Mouse (Mus musculus) cerebellum, adult 8-10 months (tissue): ENCODE data around the gene Nyap2.
A peak's percentile ranks its signal among the peaks of the same experiment; 100 is the strongest.

Source experiments
- DNase-seq: peaks from one replicate; pipeline ENCODE4 v3.0.0; 2022

Nyap2 gene

DNA sequence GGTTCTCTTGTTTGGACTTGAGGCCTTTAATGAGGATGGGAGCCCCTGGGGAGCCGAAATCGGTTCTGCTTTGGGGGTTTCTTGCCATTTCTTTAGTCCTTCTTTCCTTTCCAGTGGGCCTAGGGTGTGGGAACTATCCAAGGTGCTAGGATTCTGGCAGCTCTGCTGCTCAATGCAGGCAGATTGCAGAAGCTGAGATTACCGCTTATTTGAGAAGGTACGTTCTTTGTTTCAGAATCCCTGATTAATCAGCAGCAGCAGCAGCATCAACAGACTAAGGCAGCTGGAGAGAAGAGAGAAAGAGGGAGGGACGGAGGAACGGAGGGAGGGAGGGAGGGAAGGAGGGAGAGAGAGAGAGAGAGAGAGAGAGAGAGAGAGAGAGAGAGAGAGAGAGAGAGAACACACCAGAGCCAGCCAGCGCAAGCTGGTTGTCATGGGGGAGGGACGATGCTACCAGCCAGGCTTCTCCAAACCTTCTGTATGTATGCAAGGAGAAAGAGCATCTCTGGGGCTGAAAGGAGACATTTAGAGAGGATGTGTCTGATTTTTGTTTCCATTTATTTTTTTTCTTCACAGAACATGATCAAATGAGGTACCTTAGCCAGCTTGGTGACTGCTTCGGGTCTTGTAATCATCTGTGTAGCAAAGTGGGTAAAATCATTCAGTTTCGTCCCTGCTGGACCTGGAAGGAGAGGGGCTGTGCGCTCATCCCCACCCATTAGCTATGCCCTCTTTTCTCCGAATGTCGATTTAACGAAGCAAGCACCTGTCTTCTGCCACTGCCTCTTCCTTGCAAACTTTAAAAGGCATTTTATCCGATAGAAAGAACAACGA is at the start of gene Nyap2:
TSS of gene Nyap2 (plus strand) at position 120 of the 834 bp plus-strand sequence.
- peak; percentile 75 for DNase-seq

DNA sequence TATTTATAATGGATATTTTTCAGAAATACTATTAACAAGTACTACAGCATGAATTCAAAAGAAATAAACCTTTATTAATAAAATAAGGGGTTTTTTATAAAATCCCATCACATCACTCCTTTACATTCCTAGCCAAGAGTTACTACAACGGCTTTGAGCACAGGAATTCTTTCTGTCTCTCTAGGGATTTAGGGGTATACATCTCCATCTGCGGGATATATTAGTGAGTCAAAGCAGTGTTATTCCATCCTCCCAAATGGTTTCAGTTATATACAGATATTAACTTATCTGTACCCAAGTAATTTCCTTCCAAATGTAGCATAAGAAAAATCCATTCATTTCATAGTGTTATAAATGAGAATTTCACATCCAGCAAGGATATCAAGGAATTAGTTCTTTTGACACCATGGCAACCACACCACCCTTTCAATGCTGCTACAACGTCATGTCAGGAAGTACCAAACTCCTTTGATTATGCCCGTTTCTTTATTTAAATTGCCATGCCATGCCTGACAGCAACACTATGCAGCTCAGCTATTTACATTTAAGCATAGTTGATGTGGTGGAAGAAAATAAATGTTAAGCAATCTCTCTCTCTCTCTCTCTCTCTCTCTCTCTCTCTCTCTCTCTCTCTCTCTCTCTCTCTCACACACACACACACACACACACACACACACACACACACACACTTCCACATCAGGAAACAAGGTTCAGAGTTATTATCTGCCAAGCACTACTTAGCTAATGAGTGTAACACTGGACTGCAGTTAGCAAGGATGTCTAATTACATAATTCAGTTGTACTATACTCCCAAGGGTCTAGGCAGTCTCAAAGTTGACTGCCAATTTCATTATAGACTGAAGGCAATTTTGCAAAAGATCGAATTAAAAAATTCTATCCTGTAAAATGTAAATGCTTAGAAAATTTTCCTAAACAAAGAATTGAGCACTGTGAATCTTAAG is 33.6 kb upstream of the Nyap2 start:
- no peak for DNase-seq

DNA sequence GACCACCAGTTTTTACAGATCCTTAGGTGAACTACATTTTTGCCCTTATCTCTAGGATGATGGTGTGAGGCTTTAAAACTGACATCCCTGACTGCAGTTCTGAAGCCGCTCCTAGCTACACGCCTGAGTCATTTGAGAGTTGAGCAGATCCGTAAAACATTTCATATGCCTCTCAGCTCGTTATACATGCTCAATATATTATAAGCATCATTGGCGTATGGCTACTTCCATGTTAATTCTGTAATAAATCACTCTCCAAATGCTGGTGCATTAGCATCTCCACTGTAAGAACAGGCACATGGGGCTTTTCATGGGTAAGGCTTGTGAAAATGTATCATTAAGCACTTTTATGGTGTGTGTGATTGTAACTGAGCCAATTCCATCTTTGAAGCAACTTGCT is 18.4 kb upstream of the Nyap2 start:
- no peak for DNase-seq

DNA sequence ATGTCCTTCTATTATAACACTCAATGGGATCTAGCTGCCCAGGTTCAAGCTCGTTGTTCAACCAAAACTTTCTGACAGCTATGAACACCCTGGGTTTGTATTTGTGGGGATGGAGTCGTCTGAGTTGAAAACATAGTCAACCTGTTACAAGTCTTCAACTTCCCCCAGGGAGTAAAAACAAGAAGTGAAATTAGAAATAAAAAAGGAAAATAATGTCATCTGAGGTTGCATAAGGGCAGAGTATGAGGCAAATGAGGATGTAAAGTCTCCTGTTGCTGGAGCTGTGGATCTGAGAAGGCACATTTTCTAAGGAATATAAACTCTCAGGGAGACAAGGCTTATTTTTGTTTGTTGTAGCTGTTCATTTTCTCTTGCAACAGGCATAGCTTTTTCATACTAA is 17.9 kb upstream of the Nyap2 start:
- no peak for DNase-seq

DNA sequence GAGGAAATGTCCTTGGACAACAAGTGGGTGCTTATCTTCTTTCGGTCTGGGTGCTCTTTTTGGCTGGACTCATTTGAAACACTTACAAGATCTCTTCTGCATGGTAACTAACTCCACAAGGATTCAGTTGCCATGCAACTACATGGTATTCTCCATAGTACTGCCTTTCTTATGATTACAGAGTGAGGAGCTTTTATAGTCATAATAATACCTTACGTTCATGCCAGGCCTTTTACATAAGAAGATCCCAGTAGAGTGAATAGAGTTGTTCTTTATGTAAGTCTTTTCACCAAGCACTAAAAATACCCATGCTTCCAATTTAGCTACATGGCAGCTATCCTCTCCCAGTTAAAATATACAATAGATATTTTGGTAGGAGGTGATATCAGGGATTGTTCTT is 13.9 kb upstream of the Nyap2 start:
- DNase-seq, result no peak

DNA sequence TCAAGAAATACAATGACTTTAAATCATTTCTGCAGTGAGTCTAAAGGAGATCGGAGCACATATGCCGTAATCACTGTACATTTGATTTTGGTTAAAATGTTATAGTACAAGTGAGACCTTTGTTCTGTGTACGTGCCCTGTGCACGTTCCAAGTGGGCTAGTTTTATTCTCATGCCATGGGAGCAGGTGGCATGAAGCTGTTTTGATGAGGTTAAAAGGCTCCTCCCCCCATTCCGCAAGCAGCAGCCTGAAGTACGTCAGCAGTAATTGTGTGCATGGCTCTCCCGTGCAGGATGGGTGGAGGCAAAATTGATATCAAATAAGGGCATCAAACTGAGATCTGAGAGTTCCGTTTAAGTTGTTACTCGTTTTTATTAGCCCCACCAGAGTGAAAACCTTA is 491 bp upstream of the Nyap2 start:
- peak; percentile 64 for DNase-seq

DNA sequence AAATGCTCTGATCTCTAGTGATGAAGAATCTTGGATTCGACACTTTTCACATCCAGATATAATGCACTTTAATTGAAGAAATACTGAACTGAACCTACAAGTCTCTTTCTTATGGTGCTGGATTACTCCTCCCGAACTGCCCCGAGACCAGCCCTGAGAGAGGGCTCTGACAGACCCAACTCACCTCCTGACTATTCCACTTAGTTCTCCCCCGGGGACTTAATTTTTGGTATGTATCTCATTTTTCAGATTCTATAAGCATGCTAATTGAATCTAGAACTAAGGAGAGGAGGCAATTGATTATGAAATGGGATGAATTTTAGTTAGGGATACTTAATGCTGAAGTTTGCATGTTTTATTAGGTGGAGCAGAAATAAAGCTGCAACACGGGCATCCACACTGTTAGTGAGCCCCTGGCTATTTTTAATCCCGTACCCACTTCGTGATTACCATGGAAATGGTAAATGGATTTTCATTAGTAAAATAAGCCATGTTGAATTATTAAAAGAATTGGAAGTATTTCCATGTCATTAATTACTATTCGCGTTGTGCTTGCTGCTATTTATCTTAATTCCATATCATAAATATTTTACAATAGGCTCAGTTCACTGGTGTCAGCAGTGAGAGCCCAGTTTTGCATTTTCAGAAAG is 1.0 kb downstream of the Nyap2 start:
- no peak for DNase-seq

DNA sequence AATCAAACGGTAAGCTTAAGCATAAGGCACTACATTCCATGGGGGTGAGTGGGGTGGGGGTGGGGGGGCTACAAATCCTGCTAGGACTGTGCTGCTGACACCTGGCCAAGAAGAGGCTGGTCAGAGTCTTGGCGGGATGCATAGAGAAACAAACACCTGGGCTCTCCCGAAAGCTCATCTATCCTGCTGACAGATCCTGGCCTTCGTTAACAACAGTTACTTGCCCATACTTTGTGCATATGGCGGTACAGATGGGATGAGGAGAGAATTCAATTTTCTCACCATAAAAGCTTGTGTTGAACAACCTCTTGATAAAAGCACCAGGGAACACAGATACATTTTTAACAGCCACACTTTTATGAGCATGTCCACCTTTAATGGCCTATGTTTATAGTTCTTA is 10.7 kb downstream of the Nyap2 start:
- DNase-seq, result no peak

DNA sequence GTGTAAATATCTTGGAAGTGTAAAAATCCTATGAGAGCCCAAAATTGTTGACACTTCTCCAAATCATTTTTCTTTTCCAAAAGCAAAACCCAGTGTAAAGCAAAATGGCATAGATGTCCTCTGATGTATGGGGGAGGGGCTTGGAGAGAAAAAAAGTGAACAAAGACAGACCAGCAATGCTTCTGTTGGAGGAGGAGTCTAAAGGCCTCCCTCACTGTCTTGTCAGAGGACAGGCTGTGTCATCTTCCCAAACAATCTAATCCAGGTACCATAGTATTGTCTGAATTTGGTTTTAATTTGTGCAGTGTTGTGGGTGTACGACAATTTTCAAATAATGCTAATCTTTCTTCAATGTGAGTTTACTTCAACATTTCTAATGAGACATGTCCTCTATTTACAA is 13.7 kb downstream of the Nyap2 start:
- no peak for DNase-seq

DNA sequence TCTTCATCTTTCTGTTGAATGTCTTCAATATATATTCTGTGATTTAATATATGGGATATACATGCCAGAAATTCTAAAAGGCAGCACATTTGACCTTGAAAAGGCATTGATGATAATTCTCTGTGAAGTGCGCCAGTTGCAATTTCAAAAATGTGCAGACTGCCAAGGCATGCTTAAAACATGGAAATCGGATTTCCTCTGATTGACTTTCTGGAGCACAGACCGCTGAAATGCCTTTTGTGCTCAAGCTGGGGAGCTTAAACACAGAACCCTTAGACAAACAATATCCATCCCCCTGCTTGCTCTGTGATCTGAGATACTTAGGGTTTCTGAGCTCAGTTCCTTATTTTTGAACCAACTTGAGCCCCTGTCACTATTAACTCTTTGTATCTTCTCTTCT is 14.2 kb downstream of the Nyap2 start:
- no peak for DNase-seq

DNA sequence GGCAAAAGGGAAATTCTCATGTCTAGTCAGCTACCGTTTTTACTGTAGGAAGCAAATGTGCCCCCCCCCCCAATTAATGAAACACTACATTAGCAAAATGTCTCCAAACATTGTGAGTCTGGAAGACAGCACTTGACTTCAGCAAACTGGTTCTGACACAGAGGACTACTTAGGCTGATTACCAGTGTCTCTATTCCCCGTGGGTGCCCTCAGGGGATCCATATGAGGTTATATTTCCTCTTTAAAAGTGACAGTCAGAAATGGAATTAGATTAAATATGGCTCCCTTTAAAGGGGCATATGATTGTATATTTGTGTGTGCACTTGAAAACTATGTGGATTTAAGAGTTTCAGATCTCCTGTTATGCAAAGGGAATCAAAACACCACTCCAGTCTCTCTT is 15.3 kb downstream of the Nyap2 start:
- DNase-seq, result no peak

DNA sequence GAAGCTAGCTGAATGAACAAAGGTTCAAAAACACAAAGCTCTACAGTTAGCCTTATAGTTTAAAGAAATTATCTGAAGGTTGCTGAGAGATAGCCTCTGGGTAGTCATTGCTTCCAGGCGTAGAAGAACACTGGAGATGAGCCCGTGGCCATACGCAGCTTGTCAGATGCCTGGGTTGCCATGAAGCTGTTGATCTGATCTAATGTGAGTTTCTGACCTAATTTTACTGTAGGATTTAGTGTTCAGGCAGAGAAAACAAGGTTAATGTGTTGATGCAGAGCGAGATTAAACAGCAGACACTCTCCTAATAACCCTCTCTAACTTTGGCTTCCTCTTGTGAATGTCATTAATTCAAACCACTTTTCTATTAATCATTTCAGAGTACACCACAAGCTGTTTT is 16.1 kb downstream of the Nyap2 start:
- DNase-seq, result no peak

DNA sequence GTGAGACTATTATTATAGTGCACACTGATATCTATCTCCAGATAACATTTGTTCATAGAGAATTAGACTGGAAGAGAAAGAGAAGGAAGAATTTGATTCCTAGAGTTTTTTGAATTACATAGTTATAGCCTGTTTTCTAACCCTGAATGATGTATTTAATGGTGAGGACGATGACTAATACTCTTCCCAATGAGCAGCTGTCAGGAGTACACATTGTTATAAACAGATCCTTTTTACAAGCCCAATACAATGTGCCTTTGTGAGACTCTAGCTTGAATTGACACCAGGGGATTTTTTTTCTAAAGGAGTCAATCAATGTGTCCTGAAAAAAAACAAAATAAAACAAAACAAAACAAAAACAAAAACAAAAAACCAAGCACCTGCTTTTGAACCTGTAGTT is 22.2 kb downstream of the Nyap2 start:
- no peak for DNase-seq

DNA sequence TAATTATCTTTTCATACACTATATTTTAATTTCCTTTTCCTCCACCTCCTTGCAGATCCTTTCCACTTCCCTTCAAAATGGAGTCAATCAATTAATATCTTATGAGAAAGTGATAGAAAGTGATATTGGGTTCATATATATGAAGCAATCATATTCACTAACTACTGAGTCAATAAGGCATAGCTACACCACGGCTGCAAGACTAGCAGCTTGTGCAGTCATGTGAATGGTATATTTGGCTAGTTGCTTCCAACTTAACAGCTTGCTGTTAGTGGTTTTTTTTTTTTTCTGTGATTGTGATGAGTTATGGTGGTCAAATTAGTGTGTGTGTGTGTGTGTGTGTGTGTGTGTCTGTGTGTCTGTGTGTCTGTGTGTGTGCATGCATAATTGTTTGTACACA is 25.0 kb downstream of the Nyap2 start:
- DNase-seq, result no peak

DNA sequence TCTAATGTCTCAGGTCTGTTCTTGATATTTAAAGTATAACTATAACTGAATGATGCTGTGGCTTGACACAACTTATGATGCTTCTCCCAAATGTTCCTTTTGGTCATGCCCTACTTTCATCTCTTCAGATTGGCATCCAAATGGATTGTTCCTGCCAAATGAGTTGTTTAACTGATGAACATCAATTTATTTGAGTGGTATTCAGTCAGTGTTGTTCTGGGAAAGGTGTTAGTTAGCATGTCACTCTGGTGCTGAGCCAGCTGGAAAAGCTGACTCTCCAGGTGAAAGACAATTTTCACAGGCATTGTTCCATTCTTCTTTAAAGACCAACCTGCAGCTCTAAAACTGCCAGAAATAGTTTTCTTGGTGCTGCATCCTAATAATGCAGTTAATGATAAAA is 43.0 kb downstream of the Nyap2 start:
- DNase-seq, result peak; percentile 39

DNA sequence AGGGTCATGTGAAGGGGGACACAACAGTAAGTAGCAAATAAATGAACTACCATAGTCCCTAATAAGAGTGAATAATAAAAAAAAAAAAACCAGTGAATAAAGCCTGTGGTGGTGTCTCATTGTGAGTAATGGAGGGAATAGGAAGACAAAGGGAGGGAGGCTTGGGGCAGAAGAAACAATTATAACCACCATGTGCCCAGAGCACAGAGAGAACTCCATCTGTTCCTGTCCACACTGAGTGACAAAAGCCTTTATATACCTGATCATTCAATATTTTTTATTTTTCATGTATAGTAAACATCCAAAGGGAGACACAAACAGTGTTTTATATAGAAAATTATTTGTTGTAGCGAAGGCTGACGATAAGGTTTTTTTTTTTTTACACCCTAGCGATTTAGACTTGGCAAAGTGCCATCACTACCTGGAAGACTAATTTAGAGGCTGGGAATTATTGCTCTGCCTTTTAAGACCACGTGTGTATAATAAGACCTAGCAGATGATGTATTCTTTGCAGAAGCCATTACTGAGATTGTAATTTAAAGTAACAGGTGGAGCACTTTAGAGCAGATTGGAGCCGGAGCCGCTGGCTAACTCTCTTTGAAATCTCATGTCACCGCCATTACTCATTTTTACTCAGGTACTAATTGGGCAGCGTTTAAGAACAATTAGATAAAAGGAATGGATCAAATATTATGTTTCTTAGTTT is 55.4 kb downstream of the Nyap2 start:
- peak; percentile 23 for DNase-seq

DNA sequence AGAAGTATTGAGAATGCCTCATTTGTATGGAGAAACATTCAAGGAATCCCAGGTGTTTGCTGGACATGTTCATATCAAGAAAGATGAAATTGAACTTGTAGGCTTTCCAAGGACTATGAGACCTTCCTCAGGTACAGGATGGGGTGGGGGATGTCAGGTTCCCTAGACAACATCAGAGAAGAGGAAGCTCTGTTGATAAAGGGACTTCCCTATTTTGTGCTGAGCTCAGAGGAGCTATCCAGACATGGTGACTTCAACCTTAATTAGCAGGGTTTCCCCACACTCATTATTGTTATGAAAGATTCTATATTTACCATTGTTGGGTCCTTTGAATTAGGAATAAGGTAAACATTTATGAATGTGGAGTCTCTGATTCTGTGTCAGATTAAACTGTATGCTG is 67.1 kb downstream of the Nyap2 start:
- DNase-seq, result no peak

DNA sequence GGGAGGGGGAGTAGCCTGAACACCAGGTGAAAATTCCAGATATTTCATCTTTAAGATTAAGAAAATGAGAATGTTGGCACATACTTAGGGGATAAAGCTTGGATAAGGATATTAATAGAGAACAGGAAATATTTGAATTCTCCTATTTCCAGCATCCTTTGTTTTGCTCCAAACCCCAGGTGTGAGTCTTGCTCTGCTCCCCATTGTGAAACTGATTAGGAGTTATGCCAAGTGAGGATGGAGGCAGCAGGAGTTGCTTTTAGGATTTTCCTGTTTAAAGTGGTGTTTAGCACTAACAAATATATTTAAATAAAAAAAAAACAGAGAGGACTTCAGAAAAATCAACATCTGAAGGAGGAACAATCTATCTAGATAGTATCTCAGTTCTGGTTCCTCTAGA is 68.8 kb downstream of the Nyap2 start:
- DNase-seq, result no peak

DNA sequence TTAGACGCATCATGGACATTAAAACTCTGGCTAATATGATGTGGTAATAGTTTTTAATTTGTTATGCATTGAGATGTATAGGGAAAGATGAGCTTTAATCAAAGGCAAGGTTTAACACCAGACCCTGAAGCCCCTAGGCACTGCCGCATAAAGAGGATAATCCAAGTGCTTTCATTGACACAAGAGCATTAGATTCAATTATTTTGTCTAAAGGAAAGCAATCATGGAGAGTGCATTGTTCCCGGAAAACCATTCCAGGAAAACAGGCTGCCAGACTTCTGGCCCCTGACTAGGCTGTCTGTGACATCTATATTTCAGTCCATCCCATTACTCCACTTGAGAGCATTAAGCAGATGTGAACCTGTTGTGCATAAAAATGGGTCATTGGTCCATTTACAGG is 92.5 kb downstream of the Nyap2 start:
- no peak for DNase-seq

DNA sequence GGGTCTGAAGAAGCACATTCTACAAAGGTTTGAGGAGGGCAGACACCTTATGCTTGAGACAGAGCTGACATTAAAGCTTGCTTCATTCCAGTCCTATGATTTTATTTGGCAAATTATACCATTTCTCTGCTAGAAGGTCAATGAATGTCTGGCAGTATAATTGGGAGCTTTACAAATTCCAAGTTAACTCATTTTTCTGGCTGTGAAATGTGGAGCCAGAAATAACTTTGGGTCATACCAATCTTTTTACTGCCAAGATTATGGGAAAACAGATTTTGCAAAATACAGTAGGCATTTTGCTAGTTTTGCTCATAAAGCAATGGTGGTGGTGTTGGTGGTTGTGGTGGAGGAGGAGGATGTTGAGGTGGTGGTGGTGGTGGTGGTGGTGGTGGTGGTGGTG is 96.0 kb downstream of the Nyap2 start:
- DNase-seq, result no peak

DNA sequence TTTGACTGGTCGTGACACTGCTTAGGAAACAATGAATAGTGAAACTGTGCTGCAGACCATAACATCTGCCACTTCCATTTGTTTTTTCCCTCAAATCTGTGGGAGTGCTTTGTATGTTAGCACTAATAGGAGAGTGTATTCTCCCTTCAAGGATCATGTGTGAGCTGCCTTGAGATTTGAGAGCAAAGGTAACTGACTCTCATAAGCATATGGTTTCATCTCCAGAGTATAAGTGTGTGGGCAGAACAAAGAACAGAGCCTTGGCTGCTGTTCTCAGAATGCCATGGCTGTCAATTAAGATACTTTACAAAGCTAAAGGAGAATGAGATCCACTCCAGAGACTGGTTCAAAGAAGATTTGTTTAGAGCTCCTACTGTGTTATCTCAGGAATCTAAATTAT is 96.6 kb downstream of the Nyap2 start:
- no peak for DNase-seq

DNA sequence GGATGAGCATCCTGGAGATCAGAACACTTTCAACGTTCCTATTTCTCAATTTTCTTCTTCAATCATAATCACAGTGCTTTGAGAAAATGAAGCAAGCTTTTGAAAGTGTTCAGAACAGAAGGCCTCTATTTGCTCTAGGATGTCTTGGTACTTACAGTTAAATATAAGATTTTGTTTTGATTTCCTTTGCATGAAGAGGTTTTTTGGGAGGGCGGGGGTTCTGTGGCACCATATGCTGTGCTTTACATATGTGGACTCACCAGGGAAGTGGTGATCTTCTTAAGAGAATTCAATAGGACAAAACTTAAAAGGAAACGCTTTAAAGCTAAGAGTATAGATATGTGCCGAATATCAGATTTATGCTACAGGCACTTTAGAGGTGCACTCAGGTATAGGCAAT is 103.0 kb downstream of the Nyap2 start:
- no peak for DNase-seq

DNA sequence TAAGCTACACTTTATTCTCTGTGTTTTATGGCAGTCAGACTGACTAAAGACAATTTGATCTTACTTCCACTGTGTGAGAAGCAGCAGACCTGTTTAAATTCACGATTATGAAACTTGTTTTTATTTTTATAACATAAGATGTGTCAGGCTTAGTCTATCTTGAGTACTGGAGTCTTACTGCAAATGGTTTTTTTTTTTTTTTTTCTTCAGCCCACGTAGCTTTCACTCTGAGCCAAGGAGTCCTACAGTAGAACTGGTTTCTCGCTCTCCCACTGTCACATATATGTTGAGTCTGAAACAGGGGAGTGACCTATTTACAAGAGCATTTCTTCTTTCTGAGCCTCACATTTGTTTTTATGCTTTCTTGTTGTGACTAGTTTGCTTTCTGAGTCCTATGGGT is 103.9 kb downstream of the Nyap2 start:
- no peak for DNase-seq
